Mouse (Mus musculus) testis, adult 2 months (tissue): Measurements from ENCODE around the gene Capn5.

Experiments used
- CTCF ChIP-seq: fragments of 200-500 bp; IDR thresholded peaks from 2 replicates; pipeline ENCODE4 v1.5.1; 2012; ENCODE audit warnings: low read depth, mild to moderate bottlenecking, inconsistent platforms, low read length, moderate library complexity; ENCODE audit not compliant: control insufficient read depth, insufficient read depth, insufficient replicate concordance
- POLR2A ChIP-seq: fragments of 200-500 bp; IDR thresholded peaks from 2 replicates; pipeline ENCODE4 v1.6.1; 2012; ENCODE audit warnings: low read depth, mild to moderate bottlenecking, inconsistent platforms, low read length, moderate library complexity; ENCODE audit not compliant: control insufficient read depth

GRCm38 (mm10) chr7:98084541-98085293 lies 93.4 kb downstream of the Capn5 start:
- TF ChIP-seq CTCF (no peak), POLR2A (no peak)
